14 mouse cellular contexts compared by ENCODE assay signal in genomic region chr8:11470694-11471093, GRCm38 (mm10).
"Had no signal": no experiment of that assay in that cellular context is flagged by ENCODE, and none has a peak within 500 bp of the region (broad histone marks: within the 10 kb centered on the region; RNA-seq: fewer than 3 reads in every experiment).

No protein-coding gene starts in this region.

- ATAC-seq: inflammation-experienced regulatory T-cells, adult 6 months; lung, postnatal 0 days; midbrain, embryonic 15.5 days had no signal

- H3K9ac ChIP-seq: limb, embryonic 15.5 days; midbrain, embryonic 15.5 days; neural tube, embryonic 12.5 days had no signal

- H3K4me1 ChIP-seq: midbrain, embryonic 15.5 days had no signal

- H3K27ac ChIP-seq: limb, embryonic 15.5 days; midbrain, embryonic 15.5 days; neural tube, embryonic 12.5 days had no signal

- H3K4me3 ChIP-seq: limb, embryonic 15.5 days; midbrain, embryonic 15.5 days; neural tube, embryonic 12.5 days had no signal

- H3K9me3 ChIP-seq: limb, embryonic 15.5 days; midbrain, embryonic 15.5 days had no signal

- DNase-seq: layer of hippocampus, adult 9-11 months; layer of hippocampus, postnatal 36 days; lung, adult 2 months; lung, postnatal 36 days; retina, postnatal 1 day; right cerebral cortex, postnatal 4 days; spleen, adult 18-20 months; thymus, adult 18-20 months; thymus, postnatal 14 days had no signal

- H3K36me3 ChIP-seq: limb, embryonic 15.5 days; midbrain, embryonic 15.5 days; neural tube, embryonic 12.5 days had no signal

- H3K4me2 ChIP-seq: limb, embryonic 15.5 days; midbrain, embryonic 15.5 days; neural tube, embryonic 12.5 days had no signal
